Mouse (Mus musculus): ENCODE measurements around the gene Lemd2.

- TF ChIP-seq CTCF (IDR thresholded peaks at IDR 0.05; ENCODE audit: control insufficient read depth, insufficient read depth, low read length), result no peak
- no peak for TF ChIP-seq POLR2A (IDR thresholded peaks at IDR 0.05; ENCODE audit: borderline replicate concordance, control insufficient read depth, low read depth, low read length)
These were observed 1.3 kb downstream of the Lemd2 start for GRCm38 (mm10) chr17:27202919-27203357.
